Mouse (Mus musculus): ENCODE measurements around the gene Scamp2. TPM values are rescaled to one million over a fixed set of nuclear protein-coding genes. Genes with fewer than 3 reads are reported as not detected.

The Scamp2 gene
- total RNA-seq (2021) (10 to 100 TPM; 25.7 to 26.7 TPM), polyA plus RNA-seq (2012; rRNA removed) (43.9 and 54.8 TPM in 2 replicates)
- long read RNA-seq, transcript Scamp2-201 (9 exons, 2,340 nt) = major isoform, 50 of 52 reads
- long read RNA-seq, partial matches to known transcripts = 0 of 52 reads
- long read RNA-seq, other reads (novel, unspliced or antisense) = 2 of 52 reads

- H3K27me3 ChIP-seq (ENCODE audit: control insufficient read depth, insufficient read depth, low read length) = no peaks in the 10 kb centered on the region
- under 1% methylated on average over 37 of the region's 37 CpGs for WGBS
- H3K4me3 ChIP-seq = peak within 1 kb of the TSS; percentile 94
- peaks cover 15% of the 10 kb centered on the region for H3K4me1 ChIP-seq (ENCODE audit: control insufficient read depth, insufficient read depth, low read length)
- no peaks in the 10 kb centered on the region for H3K79me2 ChIP-seq (replicated peaks; ENCODE audit: control insufficient read depth, insufficient read depth, low read length)
- peaks cover 2% of the 10 kb centered on the region for H3K36me3 ChIP-seq (ENCODE audit: control insufficient read depth, insufficient read depth, low read length)
- intact Hi-C loops (cut with DNase I) = loop anchor here (2.0 to 5.0 kb wide), 2 partner anchors 22 to 119 kb away; partner anchors contain the start of gene Ppcdc
- H3K27ac ChIP-seq = peak within 1 kb of the TSS; percentile 94
- TF ChIP-seq EP300 (IDR thresholded peaks at IDR 0.05; ENCODE audit: insufficient read depth, low read depth, low read length) (peak; percentile 76), CTCF (IDR thresholded peaks at IDR 0.05) (peak; percentile 34), POLR2A (IDR thresholded peaks at IDR 0.05; ENCODE audit: insufficient read depth, low read depth, low read length) (peak; percentile 91)
- peak within 1 kb of the TSS; percentile 73 for H3K9ac ChIP-seq (ENCODE audit: low read depth, low read length)
- DNase-seq = peak; percentile 96
Measured at GRCm38 (mm10) chr9:57560861-57561710, at the start of gene Scamp2. Gene Scamp2 (plus strand): TSS chr9:57560943.

GRCm38 (mm10) chr9:57517113-57517512 is 43.6 kb upstream of the Scamp2 start:
- no peak overlapping the region for H3K27ac ChIP-seq
- 4% methylated on average over 3 of the region's 3 CpGs for WGBS
- H3K27me3 ChIP-seq (ENCODE audit: control insufficient read depth, insufficient read depth, low read length) = no peaks in the 10 kb centered on the region
- peaks cover under 1% of the 10 kb centered on the region; the same call in 1 of the 2 replicates for H3K36me3 ChIP-seq (ENCODE audit: control insufficient read depth, insufficient read depth, low read length)
- peaks cover 1% of the 10 kb centered on the region; the same call in 1 of the 2 replicates for H3K79me2 ChIP-seq (replicated peaks; ENCODE audit: control insufficient read depth, insufficient read depth, low read length)
- intact Hi-C loops (cut with DNase I) = loop anchor here (1.0 to 5.0 kb wide), 2 partner anchors 32 to 255 kb away; partner anchors contain the start of gene 1700017B05Rik
- TF ChIP-seq POLR2A (IDR thresholded peaks at IDR 0.05; ENCODE audit: insufficient read depth, low read depth, low read length) (no peak), CTCF (IDR thresholded peaks at IDR 0.05) (peak; percentile 93)
- H3K4me1 ChIP-seq (ENCODE audit: control insufficient read depth, insufficient read depth, low read length) = peaks cover 2% of the 10 kb centered on the region
- DNase-seq = peak; percentile 45 to 70
- no peak overlapping the region for H3K4me3 ChIP-seq
- no peak overlapping the region for H3K9ac ChIP-seq (ENCODE audit: low read depth, low read length)

GRCm38 (mm10) chr9:57520375-57521055 is 40.2 kb upstream of the Scamp2 start:
- Histone ChIP-seq H3K4me3 (peak overlapping the region; percentile 92), H3K9ac (ENCODE audit: low read depth, low read length) (peak overlapping the region; percentile 76), H3K36me3 (ENCODE audit: control insufficient read depth, insufficient read depth, low read length) (peaks cover 15% of the 10 kb centered on the region), H3K27me3 (ENCODE audit: control insufficient read depth, insufficient read depth, low read length) (no peaks in the 10 kb centered on the region), H3K4me1 (ENCODE audit: control insufficient read depth, insufficient read depth, low read length) (peaks cover 7% of the 10 kb centered on the region), H3K79me2 (replicated peaks; ENCODE audit: control insufficient read depth, insufficient read depth, low read length) (peaks cover 3% of the 10 kb centered on the region), H3K27ac (peak overlapping the region; percentile 99)
- WGBS = 30% methylated on average over 16 of the region's 16 CpGs
- DNase-seq = no peak
- no peak for TF ChIP-seq POLR2A (IDR thresholded peaks at IDR 0.05; ENCODE audit: insufficient read depth, low read depth, low read length)
- no peak for TF ChIP-seq EP300 (IDR thresholded peaks at IDR 0.05; ENCODE audit: insufficient read depth, low read depth, low read length)
- 0 out of 2 replicates have a peak, but pooled peaks have one; percentile 11 for TF ChIP-seq CTCF (IDR thresholded peaks at IDR 0.05)
- intact Hi-C loops (cut with DNase I) = loop anchor here (5.0 to 10.0 kb wide), 3 partner anchors 137 to 586 kb away; partner anchors contain the start of gene Imp3

DNA sequence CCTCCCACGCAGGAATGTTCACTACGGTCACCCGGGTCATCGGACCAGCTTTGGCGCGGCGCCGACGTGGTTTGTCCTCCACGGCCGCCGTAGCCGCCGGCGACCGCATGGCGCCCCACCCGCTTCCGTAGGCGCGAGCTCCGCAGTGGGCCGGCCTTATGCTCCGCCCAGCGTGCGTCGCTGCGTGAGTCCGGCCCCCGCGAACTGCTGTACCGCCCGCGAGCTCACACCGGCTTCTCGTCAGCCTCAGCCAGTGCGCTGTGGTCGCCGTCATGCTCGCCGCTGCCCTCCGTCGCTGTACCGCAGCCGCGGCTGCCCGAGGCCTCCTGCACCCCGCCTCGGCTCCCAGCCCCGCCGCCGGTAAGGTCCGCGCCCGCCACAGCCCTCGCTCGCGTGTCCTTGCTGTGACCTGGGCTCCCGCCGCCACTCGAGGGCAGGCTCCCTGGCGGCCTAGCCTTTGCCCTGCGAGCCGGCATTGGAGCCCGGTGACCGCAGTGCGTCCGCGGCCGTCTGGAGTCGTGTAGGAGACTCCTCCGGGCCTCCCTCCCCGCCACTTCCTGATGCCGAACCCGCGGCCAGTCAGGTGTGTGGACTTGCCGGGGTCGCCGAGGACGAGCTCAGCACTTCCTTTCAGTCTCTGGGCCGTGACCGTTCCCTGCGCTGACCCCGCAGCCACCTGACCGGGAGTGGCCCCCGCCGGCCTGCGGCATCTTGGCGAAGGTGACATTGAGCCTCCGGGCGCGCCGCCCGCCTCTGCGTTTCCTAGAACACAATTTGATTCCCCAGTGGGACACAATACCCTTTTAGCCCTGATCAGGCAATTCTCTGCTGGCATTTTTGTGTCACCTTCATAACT is 39.5 kb upstream of the Scamp2 start, which contains the start of gene Cox5a:
Gene Cox5a (plus strand): TSS at position 219 of the 856 bp plus-strand sequence.
- WGBS = under 1% methylated on average over 95 of the region's 95 CpGs
- Histone ChIP-seq H3K4me3 (peak within 1 kb of the TSS; percentile 92), H3K36me3 (ENCODE audit: control insufficient read depth, insufficient read depth, low read length) (peaks cover 23% of the 10 kb centered on the region), H3K4me1 (ENCODE audit: control insufficient read depth, insufficient read depth, low read length) (peaks cover 7% of the 10 kb centered on the region), H3K79me2 (replicated peaks; ENCODE audit: control insufficient read depth, insufficient read depth, low read length) (peaks cover 3% of the 10 kb centered on the region), H3K27me3 (ENCODE audit: control insufficient read depth, insufficient read depth, low read length) (no peaks in the 10 kb centered on the region), H3K9ac (ENCODE audit: low read depth, low read length) (peak within 1 kb of the TSS; percentile 95), H3K27ac (peak within 1 kb of the TSS; percentile 99)
- TF ChIP-seq EP300 (IDR thresholded peaks at IDR 0.05; ENCODE audit: insufficient read depth, low read depth, low read length) (peak; percentile 75; the same call in 1 of the 2 replicates), CTCF (IDR thresholded peaks at IDR 0.05) (no peak), POLR2A (IDR thresholded peaks at IDR 0.05; ENCODE audit: insufficient read depth, low read depth, low read length) (peak; percentile 93)
- intact Hi-C loops (cut with DNase I) = loop anchor here (5.0 to 10.0 kb wide), 3 partner anchors 136 to 586 kb away; partner anchors contain the start of gene Imp3
- DNase-seq = peak; percentile 97 to 99

Data from heart, adult 2 months (tissue).